Mouse (Mus musculus): ENCODE data around the gene Napsa.

Napsa gene

DNA sequence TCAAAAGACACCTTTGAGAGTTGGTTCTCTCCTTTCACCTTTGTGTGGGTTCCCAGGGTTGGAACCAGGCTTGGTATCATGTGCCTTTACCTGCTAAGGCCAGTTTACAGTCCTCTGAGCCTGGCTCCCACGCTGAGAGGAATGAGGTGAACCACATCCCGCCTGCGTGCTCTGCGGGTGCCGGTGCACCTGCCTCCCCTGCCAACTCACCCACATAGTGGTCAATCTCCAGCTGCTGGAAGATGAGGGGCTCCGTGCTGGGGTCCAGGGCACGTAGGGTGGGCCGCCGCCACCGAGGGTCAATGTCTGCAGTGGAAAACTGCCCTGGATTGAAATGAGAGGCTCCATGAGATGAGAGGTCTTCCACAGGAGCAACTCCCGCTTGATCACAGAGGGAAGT, 29.6 kb upstream of the Napsa start:
- no peak for DNase-seq

DNA sequence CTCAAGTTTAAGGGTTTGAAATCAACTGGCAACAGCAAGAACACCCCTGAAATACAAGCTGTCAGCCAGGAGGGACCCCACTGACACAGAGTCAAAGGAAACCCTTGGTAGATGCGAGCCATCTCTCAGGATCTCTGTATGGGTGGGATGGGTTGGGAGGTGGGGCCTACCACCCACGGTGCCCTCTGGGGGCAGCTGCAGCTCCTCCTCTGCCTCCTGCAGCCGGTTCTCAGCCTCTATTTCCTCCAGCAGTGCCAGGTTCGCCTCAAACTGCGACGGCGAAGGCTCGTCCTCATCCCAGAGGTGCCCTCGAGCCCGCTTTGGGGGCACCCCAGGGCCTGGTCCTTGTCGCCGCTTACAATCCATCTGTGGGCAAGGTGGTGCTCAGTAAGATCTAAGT, 29.1 kb upstream of the Napsa start:
- DNase-seq, result no peak

DNA sequence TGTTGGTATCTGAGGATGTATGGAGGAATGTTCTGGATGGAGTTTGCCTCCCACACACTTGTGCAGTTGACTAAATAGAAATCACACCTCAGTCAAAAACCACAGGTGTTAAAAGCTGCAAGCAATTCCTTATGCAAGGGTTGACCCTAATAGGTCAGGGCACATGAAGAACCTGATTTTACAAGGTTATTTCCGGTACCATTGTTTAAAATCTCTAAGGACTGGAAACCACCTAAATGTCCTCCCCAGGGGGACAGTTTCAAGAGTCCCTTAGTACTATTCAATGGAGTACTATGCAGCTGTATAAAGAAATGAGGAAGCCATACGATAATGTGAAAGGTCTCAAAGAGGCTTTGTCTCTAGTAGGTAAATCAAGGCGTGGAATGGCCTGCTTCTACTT, 25.9 kb upstream of the Napsa start:
- no peak for DNase-seq

DNA sequence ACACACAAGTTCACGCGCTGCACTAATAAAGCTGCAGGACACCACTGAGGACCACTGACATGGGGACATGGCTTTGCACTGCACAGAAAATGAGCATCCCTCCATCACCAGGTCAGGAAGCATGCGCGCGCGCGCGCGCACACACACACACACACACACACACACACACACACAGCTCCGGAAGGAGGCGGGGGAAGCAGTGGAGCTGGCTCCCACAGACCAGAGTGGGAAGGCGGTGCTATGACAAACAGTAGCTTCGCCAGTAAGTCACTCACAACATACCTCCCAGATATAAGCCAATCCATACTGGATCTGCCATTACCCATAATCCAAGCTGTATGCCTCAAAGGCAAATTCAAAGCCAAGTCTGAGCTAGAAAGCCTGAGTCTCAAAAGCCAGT, 25.1 kb upstream of the Napsa start:
- DNase-seq, result no peak

- no peak for DNase-seq
Observed at GRCm38 (mm10) chr7:44547725-44548124, 24.5 kb upstream of the Napsa start.

DNA sequence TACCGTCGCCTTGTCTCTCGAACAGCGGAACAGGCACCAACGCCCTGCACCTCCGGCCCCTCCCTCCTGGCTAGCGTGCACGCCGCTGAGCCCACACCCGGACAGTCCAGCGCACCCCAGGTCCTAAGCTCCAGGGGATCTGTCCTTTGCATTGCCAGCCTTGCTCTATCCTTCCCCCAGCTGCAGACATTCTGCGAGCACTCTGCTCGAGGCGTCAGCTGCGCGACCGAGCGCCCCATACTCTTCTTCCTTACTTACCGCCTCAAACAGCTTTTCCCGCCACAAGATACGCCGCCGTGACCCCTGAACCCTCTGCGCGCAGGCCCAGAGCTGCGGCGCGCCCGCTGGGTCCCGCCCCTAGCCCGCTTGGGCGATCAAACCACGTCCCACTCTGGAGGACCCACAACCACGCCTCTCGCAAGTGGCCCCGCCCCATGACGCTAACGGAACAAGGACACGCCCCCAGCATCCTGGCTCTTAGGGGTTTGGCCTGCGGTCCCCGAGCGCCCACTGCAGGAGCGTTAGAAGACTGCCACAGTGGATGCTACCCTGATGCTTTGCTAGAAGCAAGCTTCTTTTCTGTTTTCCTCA, 23.6 kb upstream of the Napsa start, which contains the start of gene Pold1:
TSS of gene Pold1 (minus strand) at position 353 of the 591 bp plus-strand sequence.
- peak; percentile 99 for DNase-seq

DNA sequence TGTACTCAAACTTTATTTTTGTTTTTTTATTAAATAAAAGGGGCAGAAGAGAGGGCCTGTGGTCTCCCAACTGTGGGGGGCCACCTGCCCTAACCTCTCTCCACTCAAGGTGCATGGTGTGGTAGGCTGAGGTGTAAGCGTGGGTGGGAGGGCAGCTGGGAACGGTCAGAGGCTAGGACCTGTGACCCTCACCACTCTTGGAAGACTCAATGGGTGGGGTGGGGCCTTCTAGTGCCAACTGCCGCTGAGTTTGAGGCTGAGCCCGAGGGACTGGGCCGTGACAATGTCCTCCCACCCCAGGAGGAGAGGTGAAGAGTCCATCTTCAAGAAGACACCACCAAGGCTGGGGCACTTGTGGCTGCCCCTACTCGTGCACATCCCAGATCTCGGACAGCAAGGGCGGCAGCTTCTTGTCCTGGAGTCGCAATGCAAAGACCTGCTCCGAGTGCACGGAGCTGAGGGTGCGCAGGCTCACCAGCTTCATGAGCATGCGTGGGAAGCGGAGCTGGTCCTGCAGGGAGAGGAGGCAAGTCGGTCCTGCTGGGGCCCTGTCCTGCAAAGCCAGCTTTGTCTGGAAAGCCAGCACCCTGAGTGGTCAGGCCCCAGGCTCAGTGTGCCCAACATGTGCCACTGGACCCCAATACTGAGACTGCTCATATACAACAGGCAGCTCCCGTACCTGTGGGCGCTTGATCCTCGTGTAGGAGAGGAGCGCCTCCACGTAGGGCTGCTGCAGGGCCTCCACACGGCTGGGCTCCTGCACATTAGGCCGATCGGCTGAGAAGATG, 22.4 kb upstream of the Napsa start:
- no peak for DNase-seq

GRCm38 (mm10) chr7:44550409-44550678, 21.8 kb upstream of the Napsa start:
- DNase-seq, result no peak

DNA sequence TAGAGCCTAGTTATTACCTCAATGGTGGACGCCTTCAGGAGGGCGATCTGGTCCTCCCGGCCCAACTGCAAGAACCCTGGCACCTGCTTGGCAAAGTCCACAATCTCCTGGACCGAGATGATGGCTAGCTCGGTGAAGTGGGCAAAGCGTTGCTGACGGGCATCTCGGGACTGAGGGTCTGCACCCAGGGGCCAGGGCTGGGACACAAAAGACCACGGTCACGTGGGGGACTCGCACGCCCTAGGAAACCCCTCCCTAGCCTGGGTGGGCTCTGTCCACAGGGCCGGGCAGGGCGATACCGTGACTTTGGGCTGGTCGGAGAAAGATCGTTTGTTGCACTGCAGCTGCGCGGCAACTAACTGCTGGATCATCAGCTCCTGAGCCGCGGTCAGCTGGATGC, 20.9 kb upstream of the Napsa start:
- DNase-seq, result peak; percentile 6

GRCm38 (mm10) chr7:44551731-44552130, 20.4 kb upstream of the Napsa start:
- no peak for DNase-seq

DNA sequence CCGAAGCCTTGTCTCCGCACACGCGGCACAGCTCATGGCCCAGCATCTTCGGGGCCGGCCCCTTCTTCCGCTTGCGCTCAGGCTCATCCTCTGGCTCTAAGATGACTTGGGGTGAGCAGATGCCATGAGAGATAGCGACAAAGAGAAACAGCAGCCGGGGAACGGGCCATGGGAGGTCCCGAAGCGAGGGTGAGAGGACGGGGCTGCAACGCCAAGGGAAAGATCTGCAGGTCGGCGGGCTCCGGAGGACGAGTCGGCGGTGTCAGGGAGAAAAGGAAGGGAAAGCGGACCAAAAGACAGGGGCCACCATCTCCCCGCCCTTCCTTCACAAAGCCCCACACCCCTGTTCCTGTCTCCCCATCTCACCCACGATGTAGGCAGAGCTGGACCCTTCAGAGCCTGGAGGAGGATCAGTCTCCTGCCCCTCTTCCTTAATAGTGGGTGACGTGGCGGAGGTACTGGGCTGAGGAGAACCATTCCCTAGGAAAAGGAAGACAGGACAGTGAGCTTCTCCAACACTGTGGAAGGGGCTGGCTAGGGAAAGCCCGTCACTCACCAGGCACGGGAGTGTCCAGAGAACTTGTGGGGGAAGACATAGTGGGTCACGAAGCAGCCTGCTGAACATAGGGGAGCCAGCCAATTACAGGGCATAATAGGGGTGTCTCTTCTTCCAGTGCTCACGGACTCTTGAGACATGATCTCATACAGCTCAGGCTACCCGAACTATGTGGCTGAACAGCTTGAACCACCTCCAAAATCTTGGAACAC, 19.9 kb upstream of the Napsa start:
- DNase-seq, result peak; percentile 10

DNA sequence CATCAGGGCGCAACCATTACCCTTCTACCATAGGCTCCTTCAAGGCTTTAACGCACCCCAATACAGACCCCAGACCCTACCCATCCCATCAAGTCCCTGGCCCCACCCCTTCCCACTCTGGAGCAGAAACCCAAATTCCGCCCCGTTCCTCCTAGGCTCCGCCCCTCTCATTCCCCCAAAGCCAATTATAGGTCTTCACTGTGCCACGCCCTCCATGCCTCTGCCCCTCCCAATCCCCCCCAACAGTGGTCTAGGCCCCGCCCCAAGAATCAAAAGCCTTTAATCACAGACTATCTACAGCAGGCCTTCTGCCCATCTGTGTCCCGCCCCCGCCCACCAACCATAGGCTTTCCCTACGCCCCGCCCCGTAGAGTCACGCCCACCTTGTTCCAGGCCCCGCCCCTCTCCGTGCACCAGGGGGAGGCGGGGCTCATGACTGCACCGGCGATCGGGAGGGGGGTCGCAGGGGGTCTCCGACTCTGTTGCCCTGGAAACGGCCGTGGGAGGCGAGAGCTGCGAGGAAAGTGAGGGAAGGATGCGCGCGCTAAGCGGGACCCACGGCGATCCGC, 18.9 kb upstream of the Napsa start:
- DNase-seq, result peak; percentile 71

GRCm38 (mm10) chr7:44553826-44554225, 18.4 kb upstream of the Napsa start, which contains the start of gene Nr1h2:
Gene Nr1h2 (minus strand): TSS chr7:44553951.
- DNase-seq, result peak; percentile 94

GRCm38 (mm10) chr7:44557629-44558028, 14.6 kb upstream of the Napsa start:
- DNase-seq, result no peak

DNA sequence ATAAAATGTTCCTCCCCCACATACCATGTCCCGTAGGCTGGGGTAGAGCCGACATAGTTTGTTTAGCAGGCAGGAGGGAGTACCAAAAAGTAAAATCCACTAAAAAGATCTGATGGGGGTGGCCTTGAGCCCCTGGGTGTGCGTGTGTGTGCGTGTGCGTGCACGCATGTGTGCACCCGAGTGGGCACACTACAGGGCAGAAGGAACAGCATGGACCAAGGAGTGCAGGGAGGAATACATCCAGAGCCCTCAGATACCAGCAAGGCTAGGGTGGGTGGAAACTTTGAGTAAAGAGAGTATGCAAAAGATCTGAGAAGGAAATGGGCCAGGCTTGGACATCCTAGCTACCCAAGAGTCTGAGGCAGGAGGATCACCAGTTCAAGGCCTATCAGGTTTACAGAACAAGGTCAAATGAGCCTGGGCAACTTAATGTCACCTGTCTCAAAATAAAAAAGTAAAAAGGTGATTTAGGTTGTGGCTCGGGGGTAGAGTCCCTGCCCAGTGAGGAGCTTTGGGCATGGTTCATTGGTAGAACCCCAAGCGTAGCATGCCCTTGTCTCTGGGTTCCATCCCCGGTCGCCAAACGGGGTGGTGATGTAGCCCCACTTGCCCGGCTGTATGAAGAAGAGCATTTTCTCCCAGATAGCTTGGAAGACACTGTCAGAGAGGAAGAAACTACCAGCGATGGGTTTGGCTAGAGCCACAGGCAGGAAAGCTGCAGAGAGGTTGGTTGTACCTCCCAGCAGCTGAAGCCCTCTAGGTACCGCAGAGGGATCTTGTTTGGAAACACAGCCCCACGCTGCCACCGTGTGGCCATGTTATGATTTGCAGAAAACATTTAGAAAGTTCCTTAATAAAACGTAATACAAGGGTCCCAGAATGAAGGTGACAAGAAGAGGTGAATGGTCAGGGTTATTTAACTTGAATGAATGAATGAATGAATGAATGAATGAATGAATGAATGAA, 11.5 kb upstream of the Napsa start:
- peak; percentile 84 for DNase-seq

- DNase-seq, result no peak
Observed at GRCm38 (mm10) chr7:44563284-44563683, 8.9 kb upstream of the Napsa start.

DNA sequence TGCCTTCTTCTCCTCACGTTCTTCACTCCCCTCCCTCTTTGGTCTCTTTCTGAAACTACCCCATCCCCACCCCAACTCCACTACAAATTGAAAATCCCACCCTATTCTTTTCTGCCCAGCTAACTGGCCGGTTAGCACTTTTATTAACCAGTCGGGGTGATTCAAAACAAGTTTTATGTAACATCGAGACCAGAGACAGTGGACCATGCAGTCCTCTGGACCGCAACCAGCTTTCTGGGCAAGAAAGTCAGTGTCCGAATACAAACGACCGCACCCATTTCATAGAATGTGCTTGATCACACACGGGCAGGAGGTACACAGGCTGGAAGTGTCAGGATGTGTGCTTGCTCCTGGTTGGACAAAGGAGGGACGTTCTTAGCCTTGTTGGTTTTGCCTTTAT, 7.7 kb upstream of the Napsa start:
- no peak for DNase-seq

DNA sequence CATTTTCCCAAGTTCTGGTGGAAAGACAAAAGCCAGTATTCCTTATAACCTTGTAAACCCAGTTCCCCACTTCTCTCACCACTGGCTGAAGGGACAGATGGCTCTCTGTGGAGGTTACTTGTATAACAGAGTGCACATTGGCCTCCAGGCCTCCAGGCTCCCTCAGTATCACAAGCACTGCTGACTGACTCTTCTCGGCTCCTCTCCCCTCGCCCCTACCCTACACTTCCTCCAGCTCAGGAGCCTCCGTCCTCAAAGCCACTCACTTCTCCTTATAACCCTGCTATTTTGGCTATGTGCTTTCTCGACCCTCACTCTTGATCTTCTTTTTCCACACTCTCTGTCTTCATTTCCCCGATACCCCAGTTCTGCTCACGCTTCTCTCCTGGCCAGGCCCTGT, 6.8 kb upstream of the Napsa start:
- no peak for DNase-seq

- DNase-seq, result no peak
Observed at GRCm38 (mm10) chr7:44568803-44569202, 3.4 kb upstream of the Napsa start.

DNA sequence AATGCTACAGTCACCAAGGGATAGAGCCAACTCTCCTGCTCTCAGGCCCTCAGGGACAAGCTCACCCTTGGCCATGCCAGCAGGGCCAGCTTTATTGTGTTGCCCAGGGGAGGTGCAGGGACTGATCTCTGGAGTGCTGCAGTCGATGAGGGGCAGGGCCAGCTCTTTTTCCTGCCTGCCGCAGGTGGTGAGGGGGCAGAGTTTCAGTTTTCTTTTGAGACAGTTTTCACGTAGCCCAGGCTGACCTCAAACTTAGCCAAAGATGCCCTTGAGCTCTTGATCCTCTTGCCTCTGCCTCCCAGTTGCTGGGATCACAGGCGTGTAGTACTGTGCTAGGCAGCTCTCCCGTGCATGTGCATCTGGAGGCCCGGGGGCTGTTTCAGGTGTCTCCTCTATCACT, 1.2 kb upstream of the Napsa start:
- DNase-seq, result no peak

DNA sequence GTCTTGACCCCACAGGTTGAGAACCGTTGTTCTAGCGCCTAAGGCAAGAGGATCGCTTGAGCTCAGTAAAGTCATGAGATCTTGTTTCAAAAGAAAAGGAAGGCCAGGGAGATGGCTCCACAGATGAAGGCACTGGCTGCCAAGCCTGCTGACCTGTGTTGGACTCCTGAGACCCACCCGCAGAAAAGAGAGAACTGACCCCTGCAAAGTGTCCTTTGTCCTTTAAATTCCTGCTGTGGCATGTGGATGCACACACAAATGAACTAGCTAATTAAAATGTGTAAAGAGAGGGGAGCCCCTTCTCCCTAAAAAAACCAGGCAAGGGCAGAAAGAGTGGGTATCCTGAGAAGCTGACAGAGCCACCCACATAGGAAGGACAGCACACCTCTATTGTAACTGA, 369 bp upstream of the Napsa start:
- DNase-seq, result no peak

DNA sequence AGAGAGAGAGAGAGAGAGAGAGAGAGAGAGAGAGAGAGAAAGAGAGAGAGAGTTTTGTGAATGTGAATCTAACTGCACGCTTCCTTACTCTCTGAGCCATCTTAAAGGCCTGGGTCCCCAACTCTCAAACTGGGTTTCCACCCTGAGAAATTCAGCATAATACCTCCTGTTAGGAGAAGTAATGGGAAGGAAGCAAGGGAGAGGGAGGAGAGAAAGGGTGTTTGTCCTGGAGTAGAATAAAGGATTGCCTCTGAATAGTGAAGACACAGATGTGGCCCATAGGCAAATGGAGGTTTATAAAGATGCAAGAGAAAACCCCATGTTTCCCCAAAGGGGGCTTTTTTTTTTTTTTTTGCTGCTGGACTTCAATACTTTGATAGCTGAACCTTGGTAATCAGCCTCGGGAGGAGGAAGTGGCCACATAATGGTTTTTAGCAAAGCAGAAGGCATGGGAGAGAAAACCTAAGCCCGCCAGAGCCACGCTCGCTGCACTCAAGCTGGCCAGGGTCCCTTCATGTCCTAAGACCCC, 840 bp downstream of the Napsa start:
- no peak for DNase-seq
